Mouse (Mus musculus) cerebral cortex, adult 2 months (tissue): ENCODE measurements around the gene Mxi1.

Experiments used
- WGBS: fragments of 180-500 bp; shearing (Covaris S2); methylation state at CpG from one replicate; pipeline ENCODE4 v1.1.7; 2018; 5-methylcytosine and 5-hydroxymethylcytosine counted together

The Mxi1 gene

GRCm38 (mm10) chr19:53397451-53398233, 87.3 kb downstream of the Mxi1 start:
- 77% methylated on average over 12 of the region's 12 CpGs for WGBS

DNA sequence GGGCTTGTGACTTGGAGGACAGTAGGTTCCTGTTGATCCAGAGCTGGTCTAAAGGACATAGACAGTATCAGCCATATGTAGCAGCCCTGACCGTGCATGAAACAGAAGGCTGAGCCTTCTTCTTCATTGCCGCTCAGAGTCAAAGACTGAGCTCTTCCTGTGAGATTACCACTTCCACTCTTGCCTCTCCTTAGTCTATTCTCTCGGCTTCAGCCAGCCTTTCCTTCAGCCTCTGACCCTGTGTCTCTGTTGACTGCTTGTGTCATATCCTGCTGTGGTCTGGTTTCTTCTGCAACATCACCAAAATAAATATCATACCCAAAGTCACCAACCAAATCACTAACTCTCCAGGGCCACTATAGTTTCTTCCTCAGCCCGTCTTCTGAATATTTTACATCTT, 88.9 kb downstream of the Mxi1 start:
- WGBS: 83% methylated on average over 4 of the region's 4 CpGs

DNA sequence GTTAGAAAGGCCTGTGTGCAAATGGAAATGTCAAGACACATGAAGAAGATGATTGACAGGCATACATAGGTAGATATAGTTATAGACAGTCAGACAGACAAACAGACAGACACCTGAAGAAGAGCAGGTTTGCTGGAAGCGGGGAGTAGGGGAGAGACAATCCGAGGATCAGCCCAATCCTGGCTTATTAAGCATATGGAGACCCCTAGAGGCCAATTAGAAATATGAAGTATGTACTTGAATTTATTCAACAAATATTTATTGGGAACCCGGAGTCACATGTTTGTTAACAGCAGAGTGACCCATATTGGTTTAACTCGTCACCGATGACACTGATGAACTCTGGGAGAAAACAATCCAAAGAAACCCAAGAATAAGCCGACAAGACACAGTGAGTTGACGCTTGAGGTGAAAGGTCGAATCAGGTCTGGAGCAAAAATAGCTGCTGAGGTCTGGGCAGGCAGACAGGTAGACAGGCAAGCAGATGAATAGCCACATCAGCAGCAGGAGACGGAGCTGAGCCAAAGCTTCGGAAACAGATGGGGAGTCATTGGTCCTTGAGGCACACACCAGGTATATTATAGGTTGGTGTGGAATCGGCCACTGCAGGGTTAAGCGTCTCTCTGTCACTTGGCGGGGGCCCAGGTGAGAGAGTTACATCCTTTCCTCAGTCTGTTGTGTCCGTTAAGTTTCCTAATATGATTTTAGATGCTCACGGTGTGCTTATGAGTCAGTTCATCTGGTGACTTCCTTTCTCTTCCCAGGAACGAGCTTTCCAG, 90.2 kb downstream of the Mxi1 start:
- 81% methylated on average over 16 of the region's 16 CpGs for WGBS

DNA sequence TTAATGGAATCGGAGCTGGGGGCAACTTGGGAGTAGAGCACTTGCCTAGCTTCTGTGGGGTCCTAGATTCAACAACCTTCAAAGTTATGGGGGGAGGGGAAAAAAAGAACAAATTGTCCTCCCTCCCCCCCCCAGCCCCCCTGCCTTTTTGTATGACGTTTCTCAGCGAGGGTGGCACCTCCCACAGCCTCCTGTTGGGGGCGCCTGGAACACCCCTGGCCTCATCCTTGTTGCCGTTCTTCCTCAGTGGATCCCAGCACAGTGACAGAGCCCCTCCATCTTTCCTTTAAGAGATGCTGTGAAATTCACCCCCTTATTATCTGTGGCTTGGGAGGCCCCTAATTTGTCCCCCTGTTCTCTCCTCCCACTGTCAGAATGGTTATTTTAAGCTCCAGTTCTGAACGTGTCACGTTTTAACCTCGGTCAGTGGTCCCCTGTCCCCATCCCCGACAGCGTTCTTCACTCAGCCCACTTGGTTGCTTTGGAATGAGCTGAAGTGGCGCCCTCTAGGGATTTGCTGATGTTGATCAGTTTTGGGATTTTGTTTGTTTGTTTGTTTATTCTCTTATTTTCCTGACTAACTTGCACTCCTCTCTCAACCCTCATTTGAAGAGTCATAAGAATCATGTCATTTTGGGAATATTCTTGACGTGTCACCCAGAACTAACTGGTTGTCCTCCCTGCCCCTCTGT, 92.6 kb downstream of the Mxi1 start:
- 52% methylated on average over 12 of the region's 12 CpGs for WGBS

GRCm38 (mm10) chr19:53404219-53404836, 94.0 kb downstream of the Mxi1 start:
- 88% methylated on average over 10 of the region's 10 CpGs for WGBS

DNA sequence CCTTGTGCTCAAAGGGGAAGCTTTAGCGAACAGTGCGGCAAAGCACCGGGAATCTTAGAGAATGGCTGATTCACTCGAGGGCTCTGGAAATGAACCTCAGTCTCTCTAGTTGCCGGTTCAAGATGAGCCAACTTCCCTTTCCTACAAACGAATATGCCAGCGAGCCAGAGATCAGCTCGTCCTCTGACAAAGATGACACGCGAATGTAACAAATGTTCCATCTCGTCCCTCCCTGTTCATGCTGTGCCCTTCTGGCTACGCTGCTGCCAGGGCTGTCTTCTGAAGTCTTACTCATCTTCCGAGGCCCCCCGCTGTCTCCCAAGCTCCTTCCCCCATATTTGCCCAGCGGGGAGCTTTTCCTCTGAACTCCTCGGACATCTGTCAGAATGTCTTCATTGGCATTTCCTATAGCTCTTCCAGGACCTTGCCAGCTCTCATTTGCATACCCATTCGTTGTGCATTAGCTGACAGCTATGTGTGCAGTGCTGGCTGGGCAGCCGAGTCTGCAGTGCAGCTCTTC, 94.6 kb downstream of the Mxi1 start:
- 69% methylated on average over 18 of the region's 18 CpGs for WGBS

- WGBS: 78% methylated on average over 2 of the region's 2 CpGs
These were observed 95.5 kb downstream of the Mxi1 start for GRCm38 (mm10) chr19:53405810-53406209.

- 89% methylated on average over 2 of the region's 2 CpGs for WGBS
These were observed 97.0 kb downstream of the Mxi1 start for GRCm38 (mm10) chr19:53407350-53407749.

GRCm38 (mm10) chr19:53408398-53408797, 98.1 kb downstream of the Mxi1 start:
- WGBS: 90% methylated on average over 8 of the region's 8 CpGs

DNA sequence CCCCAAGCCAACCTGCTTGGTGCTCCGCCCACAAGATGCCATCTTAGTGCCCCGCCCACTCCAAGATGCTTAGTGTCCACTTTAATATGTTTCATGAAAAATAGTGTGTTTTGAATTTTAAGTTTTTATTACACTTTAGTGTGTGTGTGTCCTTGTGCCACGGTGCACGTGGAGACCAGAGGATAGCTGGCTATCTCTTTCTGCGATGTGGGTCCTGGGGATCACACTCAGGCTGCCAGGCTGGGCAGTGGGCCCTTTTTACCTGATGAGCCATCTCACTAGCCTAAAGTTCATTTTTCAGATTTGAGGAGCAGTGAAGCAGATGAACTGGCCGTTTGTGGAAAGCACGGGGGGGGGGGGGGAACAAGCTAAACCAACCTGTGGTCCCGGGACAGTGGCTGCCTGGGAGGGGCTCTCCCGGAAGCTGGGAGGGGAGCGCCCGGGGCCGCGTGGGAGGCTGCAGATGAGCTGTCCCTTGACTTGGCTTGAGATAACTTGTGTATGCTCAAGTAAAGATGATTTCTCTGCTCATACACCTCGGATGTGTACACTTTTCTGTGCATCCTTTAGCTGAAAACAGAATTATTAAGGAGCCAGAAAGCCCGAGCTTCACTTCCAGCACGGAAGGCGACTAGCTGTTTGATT, 99.5 kb downstream of the Mxi1 start:
- 66% methylated on average over 17 of the region's 17 CpGs for WGBS

DNA sequence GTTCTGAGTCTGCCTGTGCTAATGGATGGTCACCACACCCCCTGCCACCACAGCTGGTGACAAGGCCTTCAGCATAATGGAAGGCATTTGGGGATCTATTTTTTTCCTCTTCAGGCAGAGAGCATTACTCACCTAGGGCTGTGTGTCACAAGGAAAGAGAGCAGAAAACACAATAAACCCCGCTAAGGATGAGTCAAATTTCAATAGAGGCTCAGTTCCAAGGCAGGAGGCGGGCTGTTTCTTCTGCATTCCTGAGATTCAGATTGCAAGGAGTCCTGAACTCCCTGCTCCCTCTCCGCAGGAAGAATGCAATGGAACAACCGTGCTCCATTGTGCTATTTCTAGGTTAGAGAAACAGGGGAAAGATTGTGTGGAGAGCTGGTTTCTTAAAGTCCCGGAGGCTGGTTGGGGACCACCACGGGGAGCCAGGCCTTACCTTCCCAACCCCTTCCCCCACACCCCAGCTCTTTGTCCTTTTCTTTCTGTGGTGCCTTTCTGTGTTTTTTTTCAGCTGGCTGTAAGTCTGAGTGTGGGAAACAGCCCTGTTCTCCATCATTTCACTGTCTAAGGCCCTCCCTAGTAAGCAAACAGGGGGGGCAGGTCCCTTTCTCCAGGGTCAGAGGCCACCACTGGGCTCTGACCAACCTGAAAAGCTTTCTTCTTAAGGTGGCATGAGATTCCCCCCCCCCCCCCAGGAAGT, 102.0 kb downstream of the Mxi1 start:
- 34% methylated on average over 6 of the region's 6 CpGs for WGBS

- 82% methylated on average over 15 of the region's 15 CpGs for WGBS
These were observed 103.5 kb downstream of the Mxi1 start for GRCm38 (mm10) chr19:53413617-53414380.

- 64% methylated on average over 11 of the region's 11 CpGs for WGBS
These were observed 104.3 kb downstream of the Mxi1 start for GRCm38 (mm10) chr19:53414650-53415049.

DNA sequence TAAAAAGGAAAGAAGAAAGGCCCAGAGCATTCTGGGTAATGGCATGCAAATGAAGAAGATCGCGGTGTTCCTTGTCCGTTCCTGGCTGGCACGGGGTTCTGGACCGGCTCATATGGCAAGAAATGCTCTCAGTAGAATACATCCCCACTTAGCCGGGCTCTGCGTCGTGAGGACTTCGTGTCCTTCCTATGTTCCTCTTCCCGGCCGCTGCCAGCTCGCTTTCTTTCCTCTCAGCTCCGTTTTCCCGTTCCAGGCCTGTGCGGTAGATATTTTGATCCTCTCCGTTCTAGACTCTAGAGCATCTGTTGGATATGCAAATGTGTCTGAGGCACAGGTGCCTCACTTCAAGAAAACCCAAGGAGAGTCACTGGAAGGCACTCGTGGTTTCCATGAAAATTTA, 104.9 kb downstream of the Mxi1 start:
- 51% methylated on average over 17 of the region's 17 CpGs for WGBS

DNA sequence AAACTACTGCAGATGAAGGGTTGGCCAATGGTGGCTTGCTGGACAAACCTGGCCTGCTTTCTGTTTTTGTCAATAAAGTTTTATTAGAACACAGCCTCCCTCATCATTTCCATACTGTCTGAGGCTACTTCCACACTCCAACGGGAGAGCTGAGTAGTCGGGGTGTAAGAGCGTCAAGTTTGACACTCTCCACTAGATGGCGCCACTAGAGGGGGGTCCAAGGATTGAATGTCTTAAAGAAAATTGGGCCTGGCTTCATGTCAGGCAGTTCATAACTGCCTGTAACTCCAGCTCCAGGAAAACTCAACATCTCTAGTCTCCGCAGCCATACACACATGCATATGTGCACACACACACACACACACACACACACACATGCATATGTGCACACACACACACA, 109.5 kb downstream of the Mxi1 start:
- WGBS: 51% methylated on average over 5 of the region's 5 CpGs

DNA sequence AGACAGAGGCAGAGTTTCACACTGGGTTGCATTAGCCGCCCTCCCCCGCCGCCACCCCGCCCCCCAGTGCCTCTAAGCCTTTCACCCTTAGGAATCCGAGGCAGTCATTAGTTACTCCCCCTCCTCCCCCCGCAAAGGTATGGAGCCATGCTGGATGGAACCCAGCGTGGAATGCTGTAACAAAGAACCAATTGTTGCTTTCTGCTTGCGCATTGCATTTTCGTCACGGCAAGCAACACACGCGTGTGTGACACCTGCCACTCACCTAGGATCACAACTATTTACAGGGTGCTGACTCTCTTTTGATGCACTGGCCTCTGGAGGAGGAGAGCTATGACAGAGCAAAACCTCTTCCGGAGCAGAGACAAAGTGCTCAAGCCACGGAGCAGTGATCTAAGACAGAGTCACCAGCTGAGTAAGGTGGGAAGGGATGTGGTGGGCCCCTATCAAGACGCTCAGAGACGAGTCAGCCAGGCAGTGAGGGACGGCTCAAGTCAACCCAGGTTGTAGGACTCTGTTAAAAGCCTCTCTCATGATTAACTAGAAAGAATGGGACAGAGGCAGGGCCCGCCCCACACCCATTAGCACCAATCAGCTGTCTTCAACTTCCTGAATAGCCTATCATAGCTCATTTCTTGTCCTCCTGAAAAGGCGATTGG, 110.7 kb downstream of the Mxi1 start:
- WGBS: 4% methylated on average over 19 of the region's 19 CpGs

DNA sequence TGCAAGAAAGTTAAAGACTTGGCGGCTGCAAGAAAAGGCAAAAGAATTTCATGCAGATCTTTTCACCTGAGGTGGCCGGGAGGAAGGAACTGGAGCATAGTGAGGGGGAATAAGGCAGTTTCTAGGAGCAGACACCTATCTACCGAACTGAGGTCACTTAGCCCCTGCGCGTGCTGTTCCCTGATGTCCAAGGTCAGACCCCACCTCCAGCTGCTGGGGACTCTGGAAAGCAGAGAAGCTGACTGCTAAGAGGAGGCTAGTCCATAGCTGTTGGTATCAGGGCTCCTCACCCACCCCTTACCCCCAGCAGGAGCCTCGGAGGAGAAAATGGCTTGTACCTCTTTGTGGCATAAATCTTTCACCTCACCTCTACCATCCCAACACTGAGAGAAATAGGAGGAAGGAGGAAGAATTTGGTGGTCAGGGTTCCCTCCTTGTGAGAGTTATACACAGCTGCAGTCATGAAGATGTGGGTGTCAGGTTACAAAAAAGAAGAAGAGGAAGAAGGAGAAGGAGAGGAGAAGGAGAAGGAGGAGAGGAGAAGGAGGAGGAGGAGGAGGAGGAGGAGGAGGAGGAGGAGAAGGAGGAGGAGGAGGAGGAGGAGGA, 111.4 kb downstream of the Mxi1 start:
- WGBS: 7% methylated on average over 6 of the region's 6 CpGs

DNA sequence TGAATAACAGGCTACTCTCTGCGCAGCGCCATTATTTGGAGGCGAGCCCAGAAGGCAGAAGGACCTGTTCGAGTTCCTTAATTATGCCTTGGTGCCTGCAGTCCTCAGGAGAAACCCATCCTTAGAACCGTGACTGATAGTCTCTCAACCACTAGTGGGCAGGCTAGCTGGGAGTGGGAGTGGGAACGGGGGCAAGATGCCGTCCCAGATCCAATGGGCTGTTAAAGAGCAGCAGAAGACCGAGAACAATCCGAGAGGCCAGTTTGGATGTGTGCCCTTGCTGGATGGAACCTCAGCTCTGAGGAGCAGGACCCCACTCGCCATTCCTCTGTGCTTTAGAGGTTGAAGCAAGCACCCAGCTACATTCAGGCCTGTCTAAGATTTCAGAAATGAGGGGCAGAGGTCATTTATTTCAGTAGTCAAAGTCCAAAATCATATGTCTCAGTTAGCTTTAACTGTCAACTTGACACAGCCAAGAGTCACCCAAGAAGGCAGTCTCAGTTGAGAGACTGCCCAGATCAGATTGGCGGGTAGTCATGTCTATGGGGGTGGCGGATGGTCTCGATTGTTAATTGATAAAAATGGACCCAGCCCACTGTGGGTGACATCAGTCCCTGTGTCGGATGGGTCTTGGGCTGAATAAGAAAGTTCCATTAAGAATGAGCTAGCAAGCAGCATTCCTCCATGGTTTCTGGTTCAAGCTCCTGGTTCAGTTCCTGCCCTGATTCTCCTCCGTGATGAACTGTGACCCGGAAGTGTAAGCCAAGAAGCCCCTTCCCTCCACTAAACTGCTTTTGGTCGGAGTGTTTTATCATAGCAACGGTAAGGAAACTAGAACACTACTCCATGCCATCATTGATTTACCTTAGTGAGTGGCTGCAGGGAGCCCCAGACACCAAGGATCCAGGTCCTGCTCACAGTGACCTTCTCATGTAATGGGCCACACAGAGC, 112.3 kb downstream of the Mxi1 start:
- 60% methylated on average over 18 of the region's 18 CpGs for WGBS
